10 mouse cellular contexts compared by ENCODE assay signal in the genomic region with DNA sequence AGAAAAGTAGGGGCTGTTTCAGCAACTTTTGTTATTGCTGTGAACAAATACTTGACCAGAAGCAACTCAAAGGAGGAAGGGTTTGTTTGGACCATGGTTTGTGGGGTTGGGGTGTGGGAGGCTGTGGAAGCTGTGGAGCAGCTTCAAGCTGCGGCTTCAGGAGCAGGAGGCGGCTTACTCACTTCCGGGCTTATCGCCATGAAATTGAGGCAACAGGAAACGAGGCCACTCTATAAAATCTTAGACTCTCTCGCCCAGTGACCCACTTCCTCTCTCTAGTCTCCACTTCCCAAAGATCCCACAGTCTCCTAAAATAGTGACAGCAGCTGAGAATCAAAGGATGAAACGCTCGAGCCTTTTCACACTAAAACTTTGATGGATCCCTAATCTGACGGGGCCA. TPM values are rescaled to one million over a fixed set of nuclear protein-coding genes. Genes with fewer than 3 reads are reported as not detected.
DNase-seq lines count a peak whose midpoint lies in the region; ATAC-seq and TF ChIP-seq lines count a peak whose summit lies in the region.
"Had no signal": no experiment of that assay in that cellular context is flagged by ENCODE, and none has a peak within 500 bp of the region (broad histone marks: within the 10 kb centered on the region; RNA-seq: fewer than 3 reads in every experiment).

No protein-coding gene starts in this region.

- H3K9me3 ChIP-seq in intestine, embryonic 16.5 days (ENCODE audit: control insufficient read depth, low read length) = no peaks in the 10 kb centered on the region
- no peaks in the 10 kb centered on the region for H3K9me3 ChIP-seq in hindbrain, postnatal 0 days (ENCODE audit: low read length)

- no peaks in the 10 kb centered on the region for H3K4me1 ChIP-seq in intestine, embryonic 16.5 days (ENCODE audit: control insufficient read depth, insufficient read depth, low read length)
- H3K4me1 ChIP-seq in hindbrain, postnatal 0 days (ENCODE audit: insufficient read depth, low read length) = peaks cover 3% of the 10 kb centered on the region; the same call in 1 of the 2 replicates

- TF ChIP-seq CTCF in hindbrain, postnatal 0 days (IDR thresholded peaks at IDR 0.05; ENCODE audit: low read depth) = no peak
- TF ChIP-seq CTCF in layer of hippocampus, adult 2 months (conservative IDR thresholded peaks at IDR 0.05) = no peak

- no peak overlapping the region for H3K4me2 ChIP-seq in intestine, embryonic 16.5 days (ENCODE audit: low read depth, low read length)
- no peak overlapping the region for H3K4me2 ChIP-seq in hindbrain, postnatal 0 days (ENCODE audit: low read depth, low read length)

- WGBS in intestine, embryonic 16.5 days = 55% methylated on average over 9 of the region's 9 CpGs
- WGBS in hindbrain, postnatal 0 days = 61% methylated on average over 9 of the region's 9 CpGs

- H3K27ac ChIP-seq in intestine, embryonic 16.5 days (ENCODE audit: low read length) = 0 out of 2 replicates have a peak overlapping the region, but pooled peaks have one; percentile 12
- no peak overlapping the region for H3K27ac ChIP-seq in hindbrain, postnatal 0 days
- H3K27ac ChIP-seq in layer of hippocampus, adult 2 months = no peak overlapping the region

- no peaks in the 10 kb centered on the region for H3K27me3 ChIP-seq in intestine, embryonic 16.5 days (replicated peaks; ENCODE audit: control insufficient read depth, insufficient read depth, low read length)
- H3K27me3 ChIP-seq in hindbrain, postnatal 0 days (ENCODE audit: insufficient read depth, low read length) = no peaks in the 10 kb centered on the region
- H3K27me3 ChIP-seq: CH12.LX had no signal

- H3K36me3 ChIP-seq in intestine, embryonic 16.5 days (ENCODE audit: control insufficient read depth, insufficient read depth, low read length) = no peaks in the 10 kb centered on the region
- H3K36me3 ChIP-seq in hindbrain, postnatal 0 days (ENCODE audit: insufficient read depth, low read length) = no peaks in the 10 kb centered on the region

- no peak overlapping the region for H3K9ac ChIP-seq in intestine, embryonic 16.5 days (ENCODE audit: low read depth, low read length)
- H3K9ac ChIP-seq in hindbrain, postnatal 0 days (replicated peaks; ENCODE audit: low read length) = no peak overlapping the region

- DNase-seq in adrenal gland, adult 2 months = peak; percentile 19
- DNase-seq in adrenal gland, adult 18-20 months (ENCODE audit: low spot score in 2 of 2) = no peak
- DNase-seq in urinary bladder, postnatal 14 days (ENCODE audit: low spot score) = peak; percentile 19
- no peak for DNase-seq in urinary bladder, postnatal 10 days (ENCODE audit: low spot score)
- DNase-seq in monocyte, adult 2 months (ENCODE audit: low read depth in 1 of 2, low spot score in 2 of 2) = peak; percentile 18 to 22
- no peak for DNase-seq in hindbrain, postnatal 0 days (ENCODE audit: low spot score)
- DNase-seq in layer of hippocampus, adult 2 months (ENCODE audit: low spot score in 2 of 2) = no peak

- 0 out of 2 replicates have a peak, but pooled peaks have one; percentile 21 for ATAC-seq in intestine, embryonic 16.5 days
- ATAC-seq in hindbrain, postnatal 0 days = no peak

- no peak overlapping the region for H3K4me3 ChIP-seq in intestine, embryonic 16.5 days (ENCODE audit: low read length)
- no peak overlapping the region for H3K4me3 ChIP-seq in hindbrain, postnatal 0 days (ENCODE audit: low read length)
- H3K4me3 ChIP-seq in layer of hippocampus, adult 2 months = no peak overlapping the region

RNA-seq across cellular contexts. Expression of a gene that starts 7.9 kb away (rescaled TPM):
- not detected for total RNA-seq in adrenal gland, adult 2 months (2021)
- not detected in 2 replicates for polyA plus RNA-seq in adrenal gland, adult 2 months (2012; rRNA removed)
- not detected for total RNA-seq in adrenal gland, adult 18-20 months (2021)
- polyA plus RNA-seq in intestine, embryonic 16.5 days (2015; fragmentation: Nextera tagmentation; extraction: Ambion mirVana) = not detected in 2 replicates
- not detected in 2 replicates for total RNA-seq in hindbrain, postnatal 0 days (2014; rRNA removed)
- not detected in 2 replicates for polyA plus RNA-seq in hindbrain, postnatal 0 days (2015; fragmentation: Nextera tagmentation; extraction: Ambion mirVana)
- total RNA-seq in layer of hippocampus, adult 2 months (2021) = not detected
- total RNA-seq: CH12.LX had no signal
- polyA plus RNA-seq: embryonic facial prominence, embryonic 14.5 days had no signal

Comparison
In these comparisons a context has a peak if more than half of its experiments do, and no peak if none do; other contexts are left out.
1. DNase-seq: peak in adrenal gland, adult 2 months (single experiment), urinary bladder, postnatal 14 days (single experiment) and monocyte, adult 2 months (2 of 2); none in adrenal gland, adult 18-20 months (0 of 2), urinary bladder, postnatal 10 days (single experiment), hindbrain, postnatal 0 days (single experiment) and layer of hippocampus, adult 2 months (0 of 2).